Mouse (Mus musculus) layer of hippocampus, adult 2 months (tissue): ENCODE measurements at regions not wholly inside any gene's neighbourhood (a gene's known extent, or its start where the extent isn't known, plus 50 kb on each side); places are given as distances from the start of the nearest gene placed in this dataset.
A peak's percentile ranks its signal among the peaks of the same experiment; 100 is the strongest.

Experiments
- DNase-seq, 2 experiments: peaks; one replicate each; pipeline ENCODE4 v3.0.0; 2022; ENCODE audit warnings: low spot score in 2 of 2
- H3K27ac ChIP-seq: fragments of 200-600 bp; 2 replicates; pipeline ENCODE4 v1.8.1; 2022
- H3K4me3 ChIP-seq: fragments of 200-600 bp; 2 replicates; pipeline ENCODE4 v1.8.1; 2022; ENCODE audit warnings: mild to moderate bottlenecking
- CTCF ChIP-seq: fragments of 200-600 bp; conservative IDR thresholded peaks from 2 replicates; pipeline ENCODE4 v1.8.1; 2022; ENCODE audit warnings: antibody characterized with exemption, mild to moderate bottlenecking, moderate library complexity

- TF ChIP-seq CTCF = no peak
- no peak overlapping the region for H3K27ac ChIP-seq
- no peak for DNase-seq
- no peak overlapping the region for H3K4me3 ChIP-seq
These were observed 367.8 kb downstream of the Nova1 start for GRCm38 (mm10) chr12:46450888-46451287.

GRCm38 (mm10) chr12:46444644-46445313, 373.9 kb downstream of the Nova1 start:
- DNase-seq = no peak
- TF ChIP-seq CTCF = no peak
- Histone ChIP-seq H3K4me3 (no peak overlapping the region), H3K27ac (no peak overlapping the region)

- H3K4me3 ChIP-seq = no peak overlapping the region
- peak in 1 of 2 experiments; percentile 20 for DNase-seq
- H3K27ac ChIP-seq = no peak overlapping the region
- no peak for TF ChIP-seq CTCF
These were observed 399.1 kb downstream of the Nova1 start for GRCm38 (mm10) chr12:46419591-46419990.

- no peak for DNase-seq
- no peak overlapping the region for H3K27ac ChIP-seq
- TF ChIP-seq CTCF = no peak
- no peak overlapping the region for H3K4me3 ChIP-seq
These were observed 399.7 kb downstream of the Nova1 start for GRCm38 (mm10) chr12:46418990-46419389.

- TF ChIP-seq CTCF = no peak
These were observed 401.8 kb downstream of the Nova1 start for GRCm38 (mm10) chr12:46416765-46417404.

GRCm38 (mm10) chr12:46416250-46416649, 402.5 kb downstream of the Nova1 start:
- no peak overlapping the region for H3K27ac ChIP-seq
- no peak for DNase-seq
- H3K4me3 ChIP-seq = no peak overlapping the region
- 0 out of 2 replicates have a peak, but pooled peaks have one; percentile 28 for TF ChIP-seq CTCF

More at GRCm38 (mm10) chr12:46416765-46417404, 401.8 kb downstream of the Nova1 start:
- Histone ChIP-seq H3K27ac (no peak overlapping the region), H3K4me3 (no peak overlapping the region)
- DNase-seq = peak; percentile 56 to 77

- TF ChIP-seq CTCF = no peak
- no peak for DNase-seq
- Histone ChIP-seq H3K4me3 (no peak overlapping the region), H3K27ac (no peak overlapping the region)
These were observed 413.1 kb downstream of the Nova1 start for GRCm38 (mm10) chr12:46405674-46406073.

- no peak for TF ChIP-seq CTCF
- Histone ChIP-seq H3K4me3 (peak overlapping the region; percentile 58), H3K27ac (no peak overlapping the region)
- no peak for DNase-seq
These were observed 419.1 kb downstream of the Nova1 start for GRCm38 (mm10) chr12:46399653-46399975.

GRCm38 (mm10) chr12:46398875-46399652, 419.7 kb downstream of the Nova1 start:
- no peak for DNase-seq
- TF ChIP-seq CTCF = peak; percentile 54
- no peak overlapping the region for H3K27ac ChIP-seq
- H3K4me3 ChIP-seq = peak overlapping the region; percentile 58

GRCm38 (mm10) chr12:46395245-46395644, 423.5 kb downstream of the Nova1 start:
- no peak for TF ChIP-seq CTCF
- DNase-seq = no peak
- Histone ChIP-seq H3K4me3 (no peak overlapping the region), H3K27ac (no peak overlapping the region)

GRCm38 (mm10) chr12:46393769-46394168, 425.0 kb downstream of the Nova1 start:
- no peak for DNase-seq
- TF ChIP-seq CTCF = no peak
- H3K27ac ChIP-seq = no peak overlapping the region
- H3K4me3 ChIP-seq = no peak overlapping the region

- TF ChIP-seq CTCF = no peak
- no peak for DNase-seq
- no peak overlapping the region for H3K27ac ChIP-seq
- no peak overlapping the region for H3K4me3 ChIP-seq
These were observed 439.8 kb downstream of the Nova1 start for GRCm38 (mm10) chr12:46378914-46379313.

GRCm38 (mm10) chr12:46371747-46372146, 447.0 kb downstream of the Nova1 start:
- TF ChIP-seq CTCF = no peak
- Histone ChIP-seq H3K27ac (no peak overlapping the region), H3K4me3 (no peak overlapping the region)
- peak in 1 of 2 experiments; percentile 21 for DNase-seq

- no peak for DNase-seq
- H3K27ac ChIP-seq = no peak overlapping the region
- no peak overlapping the region for H3K4me3 ChIP-seq
- TF ChIP-seq CTCF = no peak
These were observed 485.4 kb downstream of the Nova1 start for GRCm38 (mm10) chr12:46333376-46333775.
